ENCODE assay signal across 9 mouse cellular contexts in genomic region chr4:129795151-129795860, GRCm38 (mm10). TPM values are rescaled to one million over a fixed set of nuclear protein-coding genes. Genes with fewer than 3 reads are reported as not detected.
DNase-seq lines count a peak whose midpoint lies in the region; ATAC-seq lines count a peak whose summit lies in the region.
"Had no signal": no experiment of that assay in that cellular context is flagged by ENCODE, and none has a peak within 500 bp of the region (broad histone marks: within the 10 kb centered on the region; RNA-seq: fewer than 3 reads in every experiment).

No protein-coding gene starts in this region.

- 14% methylated on average over 17 of the region's 17 CpGs for WGBS in forebrain, embryonic 11.5 days
- WGBS in limb, embryonic 12.5 days, result 7% methylated on average over 17 of the region's 17 CpGs
- WGBS in midbrain, embryonic 14.5 days, result 10% methylated on average over 17 of the region's 17 CpGs

- H3K9ac ChIP-seq in forebrain, embryonic 11.5 days (ENCODE audit: low read length), result peak overlapping the region; percentile 46
- H3K9ac ChIP-seq in limb, embryonic 12.5 days (replicated peaks), result peak overlapping the region; percentile 45
- H3K9ac ChIP-seq in midbrain, embryonic 14.5 days (replicated peaks; ENCODE audit: low read length), result no peak overlapping the region; the same call in 1 of the 2 replicates

- no peaks in the 10 kb centered on the region for H3K36me3 ChIP-seq in forebrain, embryonic 11.5 days (ENCODE audit: control insufficient read depth, insufficient read depth, low read length)
- H3K36me3 ChIP-seq in limb, embryonic 12.5 days, result no peaks in the 10 kb centered on the region
- H3K36me3 ChIP-seq in midbrain, embryonic 14.5 days (ENCODE audit: control insufficient read depth, insufficient read depth, low read length), result no peaks in the 10 kb centered on the region

- H3K4me1 ChIP-seq in forebrain, embryonic 11.5 days (replicated peaks; ENCODE audit: control insufficient read depth, insufficient read depth, low read length), result peaks cover 5% of the 10 kb centered on the region; the same call in 1 of the 2 replicates
- H3K4me1 ChIP-seq in limb, embryonic 12.5 days (replicated peaks), result peaks cover 34% of the 10 kb centered on the region
- H3K4me1 ChIP-seq in midbrain, embryonic 14.5 days (ENCODE audit: control insufficient read depth, insufficient read depth, low read length), result peaks cover 18% of the 10 kb centered on the region

- intact Hi-C loops in heart, postnatal 10 days (cut with DNase I), result no loop called here

- DNase-seq in kidney, adult 18-20 months, result peak; percentile 25
- DNase-seq in kidney, adult 9 months, result no peak
- no peak for DNase-seq in forebrain, embryonic 11.5 days (ENCODE audit: low spot score)
- peak; percentile 72 to 75 for DNase-seq in heart, postnatal 10 days
- DNase-seq in midbrain, embryonic 14.5 days, result peak; percentile 62
- no peak for DNase-seq in natural killer cell, adult 2 months (ENCODE audit: low spot score in 2 of 2)

- no peaks in the 10 kb centered on the region for H3K9me3 ChIP-seq in forebrain, embryonic 11.5 days (ENCODE audit: control insufficient read depth, low read length)
- H3K9me3 ChIP-seq in limb, embryonic 12.5 days, result no peaks in the 10 kb centered on the region
- no peaks in the 10 kb centered on the region for H3K9me3 ChIP-seq in midbrain, embryonic 14.5 days (ENCODE audit: control insufficient read depth, low read length)

- peak overlapping the region; percentile 20; the same call in 1 of the 2 replicates for H3K4me2 ChIP-seq in forebrain, embryonic 11.5 days (ENCODE audit: low read depth, low read length, severe bottlenecking)
- peak overlapping the region; percentile 38 for H3K4me2 ChIP-seq in limb, embryonic 12.5 days
- H3K4me2 ChIP-seq in midbrain, embryonic 14.5 days (ENCODE audit: low read length), result peak overlapping the region; percentile 23; the same call in 1 of the 2 replicates

- peak; percentile 12; the same call in 1 of the 2 replicates for ATAC-seq in forebrain, embryonic 11.5 days (replicated peaks; ENCODE audit: low FRiP score)
- peak; percentile 73 for ATAC-seq in limb, embryonic 12.5 days (ENCODE audit: insufficient number of reproducible peaks, insufficient read depth, low FRiP score, low TSS enrichment, low read depth)
- ATAC-seq in midbrain, embryonic 14.5 days (ENCODE audit: low FRiP score, low TSS enrichment), result no peak
- no peak for ATAC-seq in cerebellum, adult (ENCODE audit: insufficient number of reproducible peaks, low FRiP score, low TSS enrichment)

- peak overlapping the region; percentile 55; the same call in 1 of the 2 replicates for H3K27ac ChIP-seq in forebrain, embryonic 11.5 days (ENCODE audit: low read depth, low read length)
- H3K27ac ChIP-seq in limb, embryonic 12.5 days, result peak overlapping the region; percentile 97
- H3K27ac ChIP-seq in midbrain, embryonic 14.5 days (replicated peaks; ENCODE audit: low read depth, low read length), result peak overlapping the region; percentile 37

- H3K27me3 ChIP-seq in forebrain, embryonic 11.5 days (ENCODE audit: control insufficient read depth, insufficient read depth, low read length), result no peaks in the 10 kb centered on the region
- H3K27me3 ChIP-seq in limb, embryonic 12.5 days, result no peaks in the 10 kb centered on the region
- no peaks in the 10 kb centered on the region for H3K27me3 ChIP-seq in midbrain, embryonic 14.5 days (ENCODE audit: control insufficient read depth, insufficient read depth, low read length)
- H3K27me3 ChIP-seq: CH12.LX had no signal

- no peak overlapping the region for H3K4me3 ChIP-seq in forebrain, embryonic 11.5 days (ENCODE audit: low read depth, low read length)
- peak overlapping the region; percentile 13 for H3K4me3 ChIP-seq in limb, embryonic 12.5 days (replicated peaks)
- no peak overlapping the region for H3K4me3 ChIP-seq in midbrain, embryonic 14.5 days (replicated peaks; ENCODE audit: low read depth, low read length)

RNA-seq across cellular contexts. Expression of gene Ptp4a2, which starts 15.7 kb away (rescaled TPM):
- 355 and 395 TPM in 2 replicates for polyA plus RNA-seq in forebrain, embryonic 11.5 days (2014; fragmentation: Nextera tagmentation; extraction: Ambion mirVana)
- total RNA-seq in heart, postnatal 10 days (2021), result 100 to 1,000 TPM; 243 to 271 TPM
- 327 and 335 TPM in 2 replicates for polyA plus RNA-seq in limb, embryonic 12.5 days (2016; fragmentation: Nextera tagmentation; extraction: Ambion mirVana)
- 184 and 256 TPM in 2 replicates for polyA plus RNA-seq in midbrain, embryonic 14.5 days (2014; fragmentation: Nextera tagmentation; extraction: Ambion mirVana)

RNA-seq across cellular contexts. Expression of gene Khdrbs1, which starts 53.2 kb away (rescaled TPM):
- 183 and 185 TPM in 2 replicates for polyA plus RNA-seq in forebrain, embryonic 11.5 days (2014; fragmentation: Nextera tagmentation; extraction: Ambion mirVana)
- total RNA-seq in heart, postnatal 10 days (2021), result 10 to 100 TPM; 67.8 to 76.8 TPM
- 204 TPM in 2 replicates for polyA plus RNA-seq in limb, embryonic 12.5 days (2016; fragmentation: Nextera tagmentation; extraction: Ambion mirVana)
- polyA plus RNA-seq in midbrain, embryonic 14.5 days (2014; fragmentation: Nextera tagmentation; extraction: Ambion mirVana), result 119 and 154 TPM in 2 replicates

Comparison
In these comparisons a context has a peak if more than half of its experiments do, and no peak if none do; other contexts are left out.
1. DNase-seq: peak in kidney, adult 18-20 months (single experiment), heart, postnatal 10 days (2 of 2) and midbrain, embryonic 14.5 days (single experiment); none in kidney, adult 9 months (single experiment), forebrain, embryonic 11.5 days (single experiment) and natural killer cell, adult 2 months (0 of 2).
2. ATAC-seq: peak in forebrain, embryonic 11.5 days (single experiment) and limb, embryonic 12.5 days (single experiment); none in midbrain, embryonic 14.5 days (single experiment) and cerebellum, adult (single experiment).
3. H3K27ac ChIP-seq: peak in every context shown above with its lines; median percentile 97 in limb, embryonic 12.5 days; 55 in forebrain, embryonic 11.5 days; 37 in midbrain, embryonic 14.5 days.
4. Peak in every context shown above with its lines, with median percentiles within 50 percentile points of each other: H3K4me2 ChIP-seq.